Mouse (Mus musculus) lung, postnatal 0 days (tissue): Measurements from ENCODE around the gene Specc1. TPM values are rescaled to one million over a fixed set of nuclear protein-coding genes. Genes with fewer than 3 reads are reported as not detected.
A peak's percentile ranks its signal among the peaks of the same experiment; 100 is the strongest.

Experiments used
- ATAC-seq: fragments of 200-750 bp; cut with Nextera tagmentation; 2 replicates; pipeline ENCODE4 v1.8.0; 2017; ENCODE audit warnings: moderate library complexity
- DNase-seq: peaks from one replicate; pipeline ENCODE4 v3.0.0-alpha.2; 2016; ENCODE audit warnings: low spot score
- H3K27ac ChIP-seq: fragments of 300-500 bp; sonication (generic); 2 replicates; pipeline ENCODE4 v1.5.1; 2014; ENCODE audit warnings: antibody characterized with exemption, mild to moderate bottlenecking, low read length, mixed read lengths
- H3K27me3 ChIP-seq: fragments of 300-500 bp; sonication (generic); replicated peaks from 2 replicates; pipeline ENCODE4 v1.6.1; 2014; ENCODE audit warnings: low read length, mixed read lengths; ENCODE audit not compliant: insufficient read depth
- H3K36me3 ChIP-seq: fragments of 300-500 bp; sonication (generic); 2 replicates; pipeline ENCODE4 v1.6.1; 2014; ENCODE audit warnings: low read length, mixed read lengths; ENCODE audit not compliant: insufficient read depth
- H3K4me1 ChIP-seq: fragments of 300-500 bp; sonication (generic); 2 replicates; pipeline ENCODE4 v1.6.1; 2014; ENCODE audit warnings: antibody characterized with exemption, low read depth, low read length, mixed read lengths; ENCODE audit not compliant: insufficient read depth
- H3K4me2 ChIP-seq: fragments of 300-500 bp; sonication (generic); replicated peaks from 2 replicates; pipeline ENCODE4 v1.6.1; 2014; ENCODE audit warnings: low read depth, mild to moderate bottlenecking, low read length, moderate library complexity, mixed read lengths
- H3K4me3 ChIP-seq: fragments of 300-500 bp; sonication (generic); 2 replicates; pipeline ENCODE4 v1.5.1; 2014; ENCODE audit warnings: low read depth, low read length
- H3K9ac ChIP-seq: fragments of 300-500 bp; sonication (generic); replicated peaks from 2 replicates; pipeline ENCODE4 v1.6.1; 2014; ENCODE audit warnings: low read depth, mild to moderate bottlenecking
- H3K9me3 ChIP-seq: fragments of 300-500 bp; sonication (generic); 2 replicates; pipeline ENCODE4 v1.6.1; 2016; ENCODE audit warnings: low read length, mixed read lengths
- CTCF ChIP-seq: IDR thresholded peaks from 2 replicates; pipeline ENCODE4 v1.5.1; 2016; ENCODE audit warnings: antibody characterized with exemption, mild to moderate bottlenecking
- EP300 ChIP-seq: IDR thresholded peaks from 2 replicates; pipeline ENCODE4 v1.6.1; 2016; ENCODE audit warnings: antibody characterized with exemption, mild to moderate bottlenecking, control low read depth
- WGBS: fragments of 180-500 bp; shearing (Covaris S2); extraction: QIAGEN DNeasy Blood & Tissue Kit; methylation state at CpG from one replicate; pipeline ENCODE4 v1.1.7; 2014; 5-methylcytosine and 5-hydroxymethylcytosine counted together
- polyA plus RNA-seq: library from polyadenylated mRNA; unstranded; fragments of >200 nt; fragmentation: Nextera tagmentation; extraction: Ambion mirVana; gene quantifications from 2 replicates; pipeline ENCODE4 v1.2.1, GENCODE M21; 2015

Specc1 gene
- polyA plus RNA-seq, 1 experiment from 2014 or later: 14.7 TPM

DNA sequence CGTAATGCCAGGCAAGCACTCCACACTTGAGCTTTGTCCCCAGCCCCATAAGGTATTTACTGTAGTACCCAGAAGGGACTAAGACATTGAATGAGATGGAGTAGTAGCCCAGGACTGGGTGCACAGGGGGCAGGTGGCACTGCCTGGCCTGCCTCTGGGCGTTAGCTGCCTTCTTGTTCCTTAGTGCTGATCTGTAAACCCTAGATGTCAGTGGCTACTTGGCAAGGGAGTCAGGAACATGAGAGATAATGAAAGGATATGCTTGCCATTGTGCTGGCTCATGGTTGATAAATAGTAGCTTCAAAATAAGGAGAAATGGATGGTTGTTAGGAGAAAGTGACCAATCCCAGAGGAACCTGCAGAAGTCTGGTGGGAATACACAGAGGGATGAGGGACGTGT is 65.5 kb downstream of the Specc1 start:
- ATAC-seq (peak; percentile 70), DNase-seq (peak; percentile 37)
- Histone ChIP-seq H3K4me2 (no peak overlapping the region), H3K27ac (peak overlapping the region; percentile 70), H3K9ac (no peak overlapping the region), H3K36me3 (no peaks in the 10 kb centered on the region), H3K27me3 (no peaks in the 10 kb centered on the region), H3K4me3 (no peak overlapping the region), H3K9me3 (no peaks in the 10 kb centered on the region), H3K4me1 (no peaks in the 10 kb centered on the region; the same call in 1 of the 2 replicates)
- no peak for TF ChIP-seq EP300
- TF ChIP-seq CTCF: no peak
- WGBS: 76% methylated on average over 3 of the region's 3 CpGs

DNA sequence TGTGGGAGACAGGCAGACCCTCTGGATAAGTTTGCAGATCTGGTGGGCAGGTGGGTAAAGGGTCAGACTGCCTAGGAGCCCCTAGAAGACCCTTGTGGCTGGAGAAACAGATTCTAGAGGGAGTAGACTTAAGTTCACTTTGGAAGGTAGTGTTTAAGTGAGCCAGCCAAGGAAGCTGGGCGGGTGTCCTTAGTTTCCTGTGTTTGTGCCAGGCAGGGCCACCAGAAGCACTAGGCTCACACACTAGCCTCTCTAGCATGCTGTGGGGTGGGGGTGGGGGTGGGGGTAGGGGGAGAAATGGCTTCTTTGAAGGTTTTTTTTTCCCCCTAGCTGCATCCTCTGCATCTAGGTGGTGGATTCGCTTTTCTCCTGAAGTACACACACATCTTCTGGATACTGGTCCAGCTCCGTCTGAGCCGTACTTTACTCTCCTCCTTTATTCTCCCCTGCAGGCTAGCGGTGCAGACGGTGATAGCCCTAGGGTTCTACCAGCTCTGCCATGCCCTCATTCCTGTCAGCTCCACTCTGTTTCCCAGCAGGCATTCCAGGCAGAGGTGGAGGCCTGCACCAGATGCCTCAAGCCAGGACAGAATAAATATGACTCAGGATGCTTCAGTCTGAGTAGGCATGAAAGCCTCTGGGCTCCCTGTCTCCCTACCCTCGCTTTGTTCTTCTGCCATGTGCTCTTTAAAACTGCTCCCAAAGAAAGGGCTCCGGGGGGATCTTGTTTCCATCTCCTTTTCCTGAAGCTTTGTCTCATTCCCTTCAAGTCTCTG is 66.3 kb downstream of the Specc1 start:
- Histone ChIP-seq H3K27me3 (no peaks in the 10 kb centered on the region), H3K4me1 (no peaks in the 10 kb centered on the region; the same call in 1 of the 2 replicates), H3K27ac (peak overlapping the region; percentile 70), H3K4me3 (no peak overlapping the region), H3K9me3 (no peaks in the 10 kb centered on the region), H3K4me2 (no peak overlapping the region), H3K9ac (no peak overlapping the region), H3K36me3 (no peaks in the 10 kb centered on the region)
- 59% methylated on average over 8 of the region's 8 CpGs for WGBS
- peak; percentile 76 for ATAC-seq
- DNase-seq: peak; percentile 52
- TF ChIP-seq EP300: no peak
- no peak for TF ChIP-seq CTCF

DNA sequence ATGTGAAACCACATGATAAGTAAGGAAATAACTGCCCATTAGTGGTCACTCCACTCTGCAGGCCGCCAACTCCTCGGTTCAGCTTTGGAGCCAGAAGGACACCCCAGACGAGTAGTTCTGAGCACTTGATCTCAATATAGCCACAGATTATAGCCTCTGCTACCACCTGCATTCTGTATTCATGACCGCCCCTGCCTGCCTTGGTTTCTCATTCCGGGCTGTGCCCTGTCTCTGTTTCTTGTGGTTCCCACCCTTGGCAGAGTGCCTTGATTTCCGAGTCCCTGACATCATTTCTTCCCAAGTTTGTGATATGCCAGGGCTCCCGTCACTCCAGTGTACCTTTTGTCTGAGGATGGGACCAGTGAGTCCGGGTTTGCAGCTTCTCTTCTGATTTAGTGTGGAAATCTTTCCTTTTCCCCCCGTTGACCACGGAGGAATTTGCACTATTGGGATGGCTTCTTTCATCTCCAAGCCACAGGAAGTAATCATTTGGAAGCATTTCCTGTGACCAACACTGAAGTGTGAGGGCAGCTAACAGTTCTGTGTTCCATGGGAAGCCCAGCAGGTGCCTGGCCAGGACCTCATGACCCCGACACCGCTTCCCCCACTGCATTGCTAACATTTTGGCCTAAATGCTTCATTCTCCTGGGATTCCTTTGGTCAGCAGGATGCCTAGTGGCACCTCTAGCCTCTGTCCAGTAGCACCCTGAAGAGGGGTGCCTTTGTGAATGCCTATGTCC is 67.1 kb downstream of the Specc1 start:
- H3K27me3 ChIP-seq: no peaks in the 10 kb centered on the region
- H3K36me3 ChIP-seq: no peaks in the 10 kb centered on the region
- H3K4me1 ChIP-seq: no peaks in the 10 kb centered on the region; the same call in 1 of the 2 replicates
- H3K27ac ChIP-seq: peak overlapping the region; percentile 64
- H3K4me2 ChIP-seq: no peak overlapping the region
- TF ChIP-seq CTCF (no peak), EP300 (no peak)
- DNase-seq (no peak), ATAC-seq (peak; percentile 27; the same call in 1 of the 2 replicates)
- H3K9me3 ChIP-seq: no peaks in the 10 kb centered on the region
- H3K9ac ChIP-seq: no peak overlapping the region
- no peak overlapping the region for H3K4me3 ChIP-seq
- WGBS: 59% methylated on average over 12 of the region's 12 CpGs

DNA sequence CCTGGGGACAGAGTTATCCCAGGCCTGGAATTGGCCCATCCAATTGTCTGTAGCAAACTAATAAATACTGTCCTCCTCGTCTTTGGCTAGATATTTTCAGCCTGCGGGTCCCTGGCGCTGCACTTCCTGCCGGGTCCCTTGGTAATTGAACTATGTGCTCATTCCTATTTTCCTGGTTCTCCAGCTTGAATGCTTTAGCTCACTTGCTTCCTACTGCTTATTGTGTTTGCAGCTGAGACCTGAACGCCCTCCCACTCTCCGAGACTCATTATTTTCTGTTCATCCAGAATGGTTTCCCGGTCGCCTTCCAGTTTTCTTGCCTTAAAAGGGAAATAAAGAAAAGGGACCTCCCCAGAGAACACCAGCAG is 67.7 kb downstream of the Specc1 start:
- no peak overlapping the region for H3K4me3 ChIP-seq
- TF ChIP-seq EP300 (no peak), CTCF (no peak)
- H3K4me1 ChIP-seq: no peaks in the 10 kb centered on the region; the same call in 1 of the 2 replicates
- no peaks in the 10 kb centered on the region for H3K36me3 ChIP-seq
- H3K4me2 ChIP-seq: no peak overlapping the region
- no peaks in the 10 kb centered on the region for H3K9me3 ChIP-seq
- no peak for DNase-seq
- no peak for ATAC-seq
- peak overlapping the region; percentile 17; the same call in 1 of the 2 replicates for H3K27ac ChIP-seq
- no peaks in the 10 kb centered on the region for H3K27me3 ChIP-seq
- 68% methylated on average over 8 of the region's 8 CpGs for WGBS
- no peak overlapping the region for H3K9ac ChIP-seq

DNA sequence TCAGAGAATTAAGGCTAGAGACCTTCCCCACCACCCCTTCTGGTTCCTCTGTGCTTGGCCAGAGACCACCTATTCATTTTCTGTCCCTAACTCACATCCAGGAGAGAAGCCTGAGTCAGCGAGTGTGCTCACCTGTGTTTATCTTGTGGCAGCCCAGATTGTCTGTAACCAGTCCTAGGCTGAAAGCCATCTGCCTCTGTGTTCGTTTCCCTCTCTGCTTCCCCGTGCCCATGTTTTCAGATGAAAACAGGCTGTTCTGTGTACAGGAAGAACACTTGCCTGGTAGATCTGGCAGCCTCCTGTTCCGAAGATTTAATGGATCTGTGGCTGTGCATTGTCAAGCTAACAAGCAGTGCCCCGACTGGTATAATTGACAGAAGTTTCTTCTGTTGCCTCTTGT is 68.4 kb downstream of the Specc1 start:
- H3K4me3 ChIP-seq: no peak overlapping the region
- no peaks in the 10 kb centered on the region for H3K36me3 ChIP-seq
- DNase-seq: no peak
- H3K9ac ChIP-seq: no peak overlapping the region
- no peak for TF ChIP-seq CTCF
- TF ChIP-seq EP300: no peak
- no peak overlapping the region for H3K4me2 ChIP-seq
- H3K27me3 ChIP-seq: no peaks in the 10 kb centered on the region
- ATAC-seq: no peak
- no peak overlapping the region for H3K27ac ChIP-seq
- H3K9me3 ChIP-seq: no peaks in the 10 kb centered on the region
- WGBS: 49% methylated on average over 5 of the region's 5 CpGs
- no peaks in the 10 kb centered on the region; the same call in 1 of the 2 replicates for H3K4me1 ChIP-seq

DNA sequence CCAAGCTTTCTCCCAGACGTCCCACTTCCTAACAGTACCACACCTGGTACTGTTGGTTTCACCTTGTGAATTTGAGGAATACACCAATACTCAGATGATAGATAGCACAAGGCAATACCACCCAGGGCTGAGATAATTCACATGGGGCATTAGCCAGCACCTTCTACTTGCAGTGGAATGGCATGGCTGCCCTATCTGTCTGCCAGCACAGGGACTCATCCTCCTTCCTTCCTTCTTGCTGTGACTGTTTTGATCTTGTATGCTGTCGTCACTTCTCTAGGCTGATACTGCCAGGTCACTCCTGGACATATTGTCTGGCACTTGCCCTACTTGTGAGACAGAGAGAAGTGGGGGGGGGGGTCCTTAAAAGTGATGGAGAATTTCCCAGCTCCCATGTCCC is 69.2 kb downstream of the Specc1 start:
- H3K27ac ChIP-seq: no peak overlapping the region
- DNase-seq (no peak), ATAC-seq (no peak)
- no peak overlapping the region for H3K4me2 ChIP-seq
- H3K9ac ChIP-seq: no peak overlapping the region
- H3K4me3 ChIP-seq: no peak overlapping the region
- no peaks in the 10 kb centered on the region for H3K27me3 ChIP-seq
- no peaks in the 10 kb centered on the region; the same call in 1 of the 2 replicates for H3K4me1 ChIP-seq
- no peaks in the 10 kb centered on the region for H3K9me3 ChIP-seq
- 83% methylated on average over 2 of the region's 2 CpGs for WGBS
- TF ChIP-seq CTCF (no peak), EP300 (no peak)
- H3K36me3 ChIP-seq: no peaks in the 10 kb centered on the region
